ENCODE assay signal across 9 mouse cellular contexts in the genomic region with DNA sequence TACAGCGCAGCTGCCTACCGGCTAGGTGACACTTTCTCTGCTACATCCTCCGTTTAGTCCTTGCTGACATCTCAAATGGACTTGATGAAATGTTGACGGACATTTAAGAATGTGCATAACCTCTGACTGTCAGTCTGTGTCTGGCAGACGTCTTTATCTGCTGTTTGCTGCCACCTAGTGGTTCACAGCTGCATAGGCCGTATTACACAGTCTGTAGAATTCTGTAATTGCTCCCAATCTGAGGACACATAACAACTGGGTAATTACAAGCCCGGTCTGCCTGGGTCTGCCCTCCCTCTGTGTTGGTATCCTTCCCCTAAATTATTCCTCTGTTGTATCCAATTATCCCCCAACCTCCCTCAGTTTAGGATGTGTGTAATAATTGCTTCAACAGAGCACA. TPM values are rescaled to one million over a fixed set of nuclear protein-coding genes. Genes with fewer than 3 reads are reported as not detected.
DNase-seq lines count a peak whose midpoint lies in the region; ATAC-seq and TF ChIP-seq lines count a peak whose summit lies in the region.
"Had no signal": no experiment of that assay in that cellular context is flagged by ENCODE, and none has a peak within 500 bp of the region (broad histone marks: within the 10 kb centered on the region; RNA-seq: fewer than 3 reads in every experiment).

No protein-coding gene starts in this region.

- no peaks in the 10 kb centered on the region for H3K27me3 ChIP-seq in liver, adult 2 months (ENCODE audit: control insufficient read depth, insufficient read depth, low read length)
- peaks cover 10% of the 10 kb centered on the region; the same call in 1 of the 2 replicates for H3K27me3 ChIP-seq in liver, embryonic 12.5 days (replicated peaks)
- H3K27me3 ChIP-seq in intestine, embryonic 14.5 days (replicated peaks; ENCODE audit: control insufficient read depth, insufficient read depth, low read length): no peaks in the 10 kb centered on the region; the same call in 1 of the 2 replicates
- no peaks in the 10 kb centered on the region for H3K27me3 ChIP-seq in midbrain, embryonic 15.5 days (replicated peaks)
- H3K27me3 ChIP-seq: neural tube, embryonic 12.5 days had no signal

- H3K4me3 ChIP-seq in liver, adult 2 months (ENCODE audit: insufficient read depth, low read depth, low read length): no peak overlapping the region
- H3K4me3 ChIP-seq in liver, embryonic 12.5 days: no peak overlapping the region
- no peak overlapping the region for H3K4me3 ChIP-seq in intestine, embryonic 14.5 days (ENCODE audit: low read depth, low read length)
- no peak overlapping the region for H3K4me3 ChIP-seq in left cerebral cortex, adult 2 months
- no peak overlapping the region for H3K4me3 ChIP-seq in midbrain, embryonic 15.5 days
- H3K4me3 ChIP-seq: neural tube, embryonic 12.5 days had no signal

- no peaks in the 10 kb centered on the region for H3K36me3 ChIP-seq in liver, adult 2 months (ENCODE audit: control insufficient read depth, insufficient read depth, low read length)
- H3K36me3 ChIP-seq in liver, embryonic 12.5 days: no peaks in the 10 kb centered on the region
- no peaks in the 10 kb centered on the region for H3K36me3 ChIP-seq in intestine, embryonic 14.5 days (ENCODE audit: control insufficient read depth, insufficient read depth, low read length)
- no peaks in the 10 kb centered on the region for H3K36me3 ChIP-seq in midbrain, embryonic 15.5 days (replicated peaks)
- H3K36me3 ChIP-seq: neural tube, embryonic 12.5 days had no signal

- TF ChIP-seq CTCF in liver, adult 2 months (IDR thresholded peaks at IDR 0.05; ENCODE audit: low read depth, low read length): peak; percentile 69
- peak; percentile 97 for TF ChIP-seq CTCF in left cerebral cortex, adult 2 months (IDR thresholded peaks at IDR 0.05)

- no peak for ATAC-seq in liver, embryonic 12.5 days
- no peak for ATAC-seq in intestine, embryonic 14.5 days (replicated peaks; ENCODE audit: low FRiP score, low TSS enrichment, low read depth)
- peak; percentile 65 for ATAC-seq in midbrain, embryonic 15.5 days (replicated peaks)

- no peaks in the 10 kb centered on the region for H3K9me3 ChIP-seq in liver, embryonic 12.5 days (replicated peaks)
- no peaks in the 10 kb centered on the region for H3K9me3 ChIP-seq in intestine, embryonic 14.5 days (ENCODE audit: control insufficient read depth, low read length)
- H3K9me3 ChIP-seq in midbrain, embryonic 15.5 days: no peaks in the 10 kb centered on the region
- H3K9me3 ChIP-seq: neural tube, embryonic 12.5 days had no signal

- no peaks in the 10 kb centered on the region for H3K79me2 ChIP-seq in liver, adult 2 months (ENCODE audit: control insufficient read depth, insufficient read depth, low read length)

- H3K27ac ChIP-seq in liver, adult 2 months (replicated peaks; ENCODE audit: insufficient read depth, low read depth, low read length): no peak overlapping the region
- H3K27ac ChIP-seq in liver, embryonic 12.5 days: no peak overlapping the region
- H3K27ac ChIP-seq in intestine, embryonic 14.5 days (ENCODE audit: low read depth): no peak overlapping the region
- H3K27ac ChIP-seq in left cerebral cortex, adult 2 months: no peak overlapping the region
- H3K27ac ChIP-seq in midbrain, embryonic 15.5 days: no peak overlapping the region
- H3K27ac ChIP-seq: neural tube, embryonic 12.5 days had no signal

- TF ChIP-seq POLR2A in liver, adult 2 months (IDR thresholded peaks at IDR 0.05; ENCODE audit: extremely low read depth, insufficient read depth, low read length): no peak

- DNase-seq in liver, adult 2 months (ENCODE audit: extremely low read depth, low read depth, low spot score): peak; percentile 47
- peak; percentile 88 for DNase-seq in cerebellum, adult 9-10 months
- DNase-seq in frontal cortex, adult 2 months (ENCODE audit: extremely low spot score in 1 of 2, low spot score in 1 of 2): peak; percentile 62 to 86
- peak; percentile 79 for DNase-seq in intestine, embryonic 14.5 days (ENCODE audit: low spot score)
- DNase-seq in left cerebral cortex, adult 2 months (ENCODE audit: extremely low spot score in 1 of 2, low spot score in 2 of 2): peak; percentile 62 to 65
- peak; percentile 28 to 58 for DNase-seq in spleen, postnatal 10 days (ENCODE audit: low spot score in 2 of 2)

- intact Hi-C loops in left cerebral cortex, adult 2 months (cut with DNase I): loop anchor here (1.0 to 5.0 kb wide), 2 partner anchors 132 to 210 kb away; no protein-coding TSS in a partner anchor

- H3K4me1 ChIP-seq in liver, adult 2 months (ENCODE audit: control insufficient read depth, insufficient read depth, low read length): no peaks in the 10 kb centered on the region
- H3K4me1 ChIP-seq in liver, embryonic 12.5 days: no peaks in the 10 kb centered on the region
- H3K4me1 ChIP-seq in intestine, embryonic 14.5 days (replicated peaks; ENCODE audit: control insufficient read depth, insufficient read depth, low read length): no peaks in the 10 kb centered on the region
- 0 out of 2 replicates have a peak, but pooled peaks cover 2% of the 10 kb centered on the region for H3K4me1 ChIP-seq in midbrain, embryonic 15.5 days
- H3K4me1 ChIP-seq: neural tube, embryonic 12.5 days had no signal

- no peak overlapping the region for H3K4me2 ChIP-seq in liver, embryonic 12.5 days
- H3K4me2 ChIP-seq in intestine, embryonic 14.5 days (ENCODE audit: low read length): no peak overlapping the region
- no peak overlapping the region for H3K4me2 ChIP-seq in midbrain, embryonic 15.5 days
- H3K4me2 ChIP-seq: neural tube, embryonic 12.5 days had no signal

- WGBS in liver, adult 2 months: 11% methylated on average over 7 of the region's 7 CpGs
- 6% methylated on average over 7 of the region's 7 CpGs for WGBS in liver, embryonic 12.5 days (ENCODE audit: insufficient replicate concordance)
- 9% methylated on average over 7 of the region's 7 CpGs for WGBS in intestine, embryonic 14.5 days
- WGBS in midbrain, embryonic 15.5 days: 11% methylated on average over 7 of the region's 7 CpGs

- no peak overlapping the region for H3K9ac ChIP-seq in liver, adult 2 months (ENCODE audit: low read depth, low read length)
- no peak overlapping the region for H3K9ac ChIP-seq in liver, embryonic 12.5 days
- no peak overlapping the region for H3K9ac ChIP-seq in intestine, embryonic 14.5 days (ENCODE audit: low read length)
- H3K9ac ChIP-seq in midbrain, embryonic 15.5 days: no peak overlapping the region
- H3K9ac ChIP-seq: neural tube, embryonic 12.5 days had no signal

RNA-seq across cellular contexts. Expression of gene Gm17087, which starts 31.0 kb away (rescaled TPM):
- not detected in 2 replicates for total RNA-seq in liver, adult 2 months (2014; rRNA removed)
- not detected in 2 replicates for polyA plus RNA-seq in liver, adult 2 months (2012; rRNA removed)
- not detected in 2 replicates for polyA plus RNA-seq in liver, embryonic 12.5 days (2016; fragmentation: Nextera tagmentation; extraction: Ambion mirVana)
- polyA plus RNA-seq in frontal cortex, adult 2 months (2012; rRNA removed): not detected in 2 replicates
- not detected in 2 replicates for polyA plus RNA-seq in intestine, embryonic 14.5 days (2014; fragmentation: Nextera tagmentation; extraction: Ambion mirVana)
- total RNA-seq in left cerebral cortex, adult 2 months (2021): not detected
- polyA plus RNA-seq in midbrain, embryonic 15.5 days (2015; fragmentation: Nextera tagmentation; extraction: Ambion mirVana): not detected in 2 replicates
- polyA plus RNA-seq: neural tube, embryonic 12.5 days had no signal
